Mouse (Mus musculus): ENCODE measurements at regions not wholly inside any gene's neighbourhood (a gene's known extent, or its start where the extent isn't known, plus 50 kb on each side); places are given as distances from the start of the nearest gene placed in this dataset.

- TF ChIP-seq EP300 (IDR thresholded peaks at IDR 0.05; ENCODE audit: low read depth) (no peak), CTCF (IDR thresholded peaks at IDR 0.05; ENCODE audit: low read depth) (no peak)
Observed at GRCm38 (mm10) chr3:129400092-129400924, 67.8 kb upstream of the Enpep start.
